Mouse (Mus musculus) CH12.LX (cell line): ENCODE data around the gene Pdss1.
A peak's percentile ranks its signal among the peaks of the same experiment; 100 is the strongest.

Experiments
- CHD1 ChIP-seq: IDR thresholded peaks from 2 replicates; pipeline ENCODE4 v1.6.1; 2012; ENCODE audit warnings: low read depth, low read length, improper control_type of control experiment, inconsistent platforms
- CTCF ChIP-seq, 2 experiments: IDR thresholded peaks in 1 of 2; conservative IDR thresholded peaks in 1 of 2; 2 replicates each; pipeline ENCODE4 v1.5.1; 2011 to 2012; ENCODE audit warnings: low read depth in 2 of 2, low read length in 2 of 2, improper control_type of control experiment in 1 of 2, inconsistent platforms in 1 of 2, mild to moderate bottlenecking in 1 of 2, moderate library complexity in 1 of 2
- JUN ChIP-seq: IDR thresholded peaks from 2 replicates; pipeline ENCODE4 v1.6.1; 2011; ENCODE audit warnings: low read depth, mild to moderate bottlenecking, low read length, improper control_type of control experiment, moderate library complexity; ENCODE audit not compliant: insufficient read depth
- MAFK ChIP-seq: IDR thresholded peaks from 2 replicates; pipeline ENCODE4 v1.6.1; 2011; ENCODE audit warnings: low read length, improper control_type of control experiment; ENCODE audit not compliant: insufficient replicate concordance
- MAX ChIP-seq: IDR thresholded peaks from 2 replicates; pipeline ENCODE4 v1.6.1; 2011; ENCODE audit warnings: low read length, improper control_type of control experiment
- MEF2A ChIP-seq: IDR thresholded peaks from 2 replicates; pipeline ENCODE4 v1.6.1; 2014; ENCODE audit warnings: low read depth, mild to moderate bottlenecking, inconsistent platforms, low read length, improper control_type of control experiment, borderline replicate concordance
- POLR2A ChIP-seq: IDR thresholded peaks from 2 replicates; pipeline ENCODE4 v1.6.1; 2011; ENCODE audit warnings: low read depth, mild to moderate bottlenecking, improper control_type of control experiment, low read length
- RCOR1 ChIP-seq: conservative IDR thresholded peaks from 2 replicates; pipeline ENCODE4 v1.6.1; 2012; ENCODE audit warnings: low read depth, mild to moderate bottlenecking, inconsistent platforms, low read length, improper control_type of control experiment
- TBP ChIP-seq: conservative IDR thresholded peaks from 2 replicates; pipeline ENCODE4 v1.6.1; 2011; ENCODE audit warnings: low read depth, low read length, improper control_type of control experiment
- ZMIZ1 ChIP-seq: IDR thresholded peaks from 2 replicates; pipeline ENCODE4 v1.6.1; 2012; ENCODE audit warnings: low read depth, mild to moderate bottlenecking, inconsistent platforms, low read length, improper control_type of control experiment

DNA sequence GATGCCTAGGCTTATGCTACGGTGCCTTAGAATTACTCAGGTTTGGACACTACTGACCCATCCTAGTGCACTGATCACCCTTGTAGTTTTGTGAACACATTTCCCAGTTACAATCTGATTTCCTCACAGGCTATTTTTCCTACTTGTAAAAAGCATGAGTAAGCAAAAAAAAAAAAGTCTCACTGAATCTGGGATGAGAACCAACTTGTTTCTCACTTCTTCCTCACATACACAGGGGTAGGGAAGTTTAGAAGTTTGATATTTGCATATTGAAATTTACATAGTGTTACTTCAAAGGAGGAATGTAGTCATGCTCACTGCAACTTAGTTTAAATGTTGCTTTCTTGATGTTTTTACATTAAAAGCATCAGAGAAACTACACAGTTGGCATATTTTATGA, 38.2 kb downstream of the Pdss1 start:
- TF ChIP-seq JUN (no peak), MEF2A (no peak), CTCF (conservative IDR thresholded peaks at IDR 0.05 in 1 of 2, IDR thresholded peaks at IDR 0.05 in 1 of 2; ENCODE audit: low read depth in 2 of 2, low read length in 2 of 2) (no peak), TBP (no peak), MAX (no peak), POLR2A (no peak), MAFK (peak; percentile 98), CHD1 (no peak), RCOR1 (no peak), ZMIZ1 (no peak)
